Mouse (Mus musculus) brain, embryonic 18.5 days (tissue): ENCODE data around the gene Olfr691.
"Not testable (repeated sequence)": the region's sequence is repeated elsewhere in the genome, so short reads cannot be mapped to it uniquely, and the experiment has no call there.

Source experiments
- DNase-seq: peaks from one replicate; pipeline ENCODE4 v3.0.0-alpha.2; 2012; ENCODE audit warnings: low read depth, low spot score

The Olfr691 gene

GRCm38 (mm10) chr7:105342170-105342569 lies at the start of gene Olfr691:
Gene Olfr691 (minus strand): TSS chr7:105342270.
- no peak for DNase-seq

- no peak for DNase-seq
Measured at GRCm38 (mm10) chr7:105390236-105390635, 48.2 kb upstream of the Olfr691 start.

DNA sequence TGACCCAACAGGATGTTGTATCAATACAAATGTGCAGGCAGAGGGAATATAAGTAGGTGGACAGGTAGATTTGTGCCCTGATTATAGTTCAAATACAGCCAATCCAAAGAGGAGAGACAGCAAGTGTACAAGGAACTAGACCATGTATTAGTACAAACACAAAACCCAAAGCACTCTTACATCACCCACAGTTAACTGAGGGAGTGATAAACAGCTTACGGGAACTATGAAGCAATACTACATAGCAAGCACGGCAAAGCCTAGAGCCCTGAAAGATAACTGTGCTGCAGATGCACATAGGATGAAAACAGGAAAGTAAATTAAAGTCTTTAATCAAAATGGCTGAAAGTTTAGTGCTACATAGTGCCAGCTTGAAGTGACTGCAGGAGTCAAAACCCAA lies 45.6 kb upstream of the Olfr691 start:
- no peak for DNase-seq

DNA sequence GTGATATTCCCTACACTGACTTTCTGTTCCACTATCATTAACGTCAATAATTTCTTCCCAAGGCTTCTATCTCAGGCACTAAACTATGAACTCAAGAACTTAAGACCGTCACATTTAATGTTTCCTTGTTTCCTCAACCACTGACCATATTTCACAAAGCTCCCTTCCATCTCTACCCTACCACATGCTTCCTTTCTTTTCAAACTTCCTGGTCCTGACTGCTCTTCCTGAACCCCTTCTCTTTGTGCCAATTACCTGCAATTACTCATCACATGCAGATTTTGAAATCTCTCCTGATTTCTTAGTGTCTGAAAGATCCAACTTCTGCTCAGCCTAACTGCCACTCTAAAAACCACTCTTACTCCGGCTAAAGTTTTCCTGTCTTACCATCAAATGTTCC lies 38.3 kb upstream of the Olfr691 start:
- no peak for DNase-seq

GRCm38 (mm10) chr7:105374866-105375265 lies 32.8 kb upstream of the Olfr691 start, which contains the start of gene Gm5901:
Gene Gm5901 (plus strand): TSS chr7:105375038.
- no peak for DNase-seq

GRCm38 (mm10) chr7:105373976-105374375 lies 31.9 kb upstream of the Olfr691 start:
- no peak for DNase-seq

GRCm38 (mm10) chr7:105373509-105373908 lies 31.4 kb upstream of the Olfr691 start:
- DNase-seq: no peak

GRCm38 (mm10) chr7:105372912-105373311 lies 30.8 kb upstream of the Olfr691 start:
- no peak for DNase-seq

DNA sequence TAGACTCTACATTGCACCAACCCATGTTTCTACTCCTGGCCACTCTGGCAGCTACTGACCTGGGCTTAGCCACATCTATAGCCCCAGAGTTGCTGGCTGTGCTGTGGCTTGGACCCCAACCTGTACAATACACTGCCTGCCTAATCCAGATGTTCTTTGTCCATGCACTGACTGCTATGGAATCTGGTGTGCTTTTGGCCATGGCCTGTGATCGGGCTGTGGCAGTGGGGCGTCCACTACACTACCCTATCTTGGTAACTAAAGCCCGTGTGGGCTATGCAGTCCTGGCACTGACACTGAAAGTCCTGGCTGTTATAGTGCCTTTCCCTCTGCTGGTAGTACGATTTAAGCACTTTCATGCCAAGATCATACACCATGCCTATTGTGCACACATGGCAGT lies 26.5 kb upstream of the Olfr691 start:
- no peak for DNase-seq

DNA sequence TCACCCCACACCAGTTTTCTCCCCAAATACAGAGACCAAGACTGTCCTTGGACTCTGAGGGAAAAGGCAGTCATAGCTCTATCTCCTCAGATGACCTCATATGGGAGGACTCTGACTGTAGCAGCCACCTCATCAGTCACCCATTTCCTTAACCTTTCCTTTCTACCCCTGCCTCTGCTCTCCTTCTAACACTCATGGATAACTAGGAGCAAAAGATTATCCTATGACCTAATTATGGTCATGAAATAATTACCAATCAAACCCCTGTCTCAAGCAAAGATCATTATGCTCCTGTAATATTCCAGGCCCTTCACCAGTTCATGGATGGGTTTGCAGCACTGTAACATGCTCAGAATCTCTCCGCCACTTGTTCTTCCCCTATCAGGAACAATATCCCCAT lies 25.9 kb upstream of the Olfr691 start, which contains the start of gene Olfr692:
Gene Olfr692 (plus strand): TSS at position 301 of the 400 bp plus-strand sequence.
- DNase-seq: no peak

GRCm38 (mm10) chr7:105367268-105367667 lies 25.2 kb upstream of the Olfr691 start:
- DNase-seq: no peak

DNA sequence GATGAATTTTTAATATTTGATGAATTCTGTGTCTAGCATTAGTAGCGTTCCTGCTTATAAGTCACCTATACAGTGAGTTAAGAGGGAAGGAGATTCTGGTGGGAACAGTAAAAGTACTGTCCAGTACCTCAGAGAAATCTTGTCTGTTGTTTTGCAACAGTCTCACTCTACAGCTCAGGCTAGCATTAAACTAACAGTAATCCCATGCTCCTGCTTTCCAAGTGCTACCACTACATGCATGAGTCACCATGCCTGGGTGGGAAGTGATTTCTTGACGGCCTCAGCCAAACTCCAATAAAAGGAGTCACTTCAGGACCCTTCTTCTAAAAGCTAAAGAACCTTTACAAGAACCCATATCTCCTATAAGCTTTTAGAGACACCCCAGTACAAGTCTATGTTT lies 19.6 kb upstream of the Olfr691 start:
- no peak for DNase-seq

DNA sequence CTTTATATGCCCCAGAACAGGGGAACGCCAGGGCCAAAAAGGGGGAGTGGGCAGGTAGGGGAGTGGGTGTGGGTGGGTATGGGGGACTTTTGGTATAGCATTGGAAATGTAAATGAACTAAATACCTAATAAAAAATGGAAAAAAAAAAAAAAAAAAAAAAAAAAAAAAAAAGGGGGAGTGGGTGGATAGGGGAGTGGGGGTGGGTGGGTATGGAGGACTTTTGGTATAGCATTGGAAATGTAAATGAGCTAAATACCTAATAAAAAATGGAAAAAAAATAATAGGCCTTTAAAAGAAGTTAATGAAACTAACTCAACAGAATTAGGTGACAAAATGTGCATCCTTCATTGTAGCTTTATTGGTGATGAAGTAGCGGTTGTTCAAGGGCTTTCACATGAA lies 14.4 kb upstream of the Olfr691 start:
- not testable (repeated sequence) for DNase-seq

- DNase-seq: not testable (repeated sequence)
Measured at GRCm38 (mm10) chr7:105356064-105356463, 14.0 kb upstream of the Olfr691 start.

- DNase-seq: no peak
Measured at GRCm38 (mm10) chr7:105342752-105343151, 682 bp upstream of the Olfr691 start.

- no peak for DNase-seq
Measured at GRCm38 (mm10) chr7:105334004-105334403, 8.1 kb downstream of the Olfr691 start, which contains the start of gene Olfr690. Gene Olfr690 (minus strand): TSS chr7:105334104.

GRCm38 (mm10) chr7:105325302-105325701 lies 16.8 kb downstream of the Olfr691 start:
- no peak for DNase-seq

DNA sequence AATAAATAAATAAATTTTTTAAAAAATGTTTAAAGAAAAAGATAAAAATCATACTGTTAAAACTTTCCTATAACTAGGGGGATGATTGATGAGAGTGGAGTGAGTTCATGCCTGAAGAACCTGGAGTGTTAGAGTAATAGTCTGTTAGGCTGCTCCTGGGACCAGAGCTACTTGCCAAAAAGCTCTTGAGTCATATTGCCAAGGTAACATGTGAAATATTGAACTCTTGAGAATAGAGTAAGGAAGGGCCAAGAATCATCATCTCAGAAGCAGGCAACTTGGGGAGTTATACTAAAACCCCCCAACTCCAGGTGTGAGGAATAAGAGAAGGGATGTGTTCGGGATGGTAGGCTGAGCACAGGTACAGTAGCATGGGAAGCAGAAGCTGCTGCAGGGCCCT lies 31.2 kb downstream of the Olfr691 start, which contains the start of gene Olfr689:
Gene Olfr689 (plus strand): TSS at position 301 of the 400 bp plus-strand sequence.
- DNase-seq: no peak

DNA sequence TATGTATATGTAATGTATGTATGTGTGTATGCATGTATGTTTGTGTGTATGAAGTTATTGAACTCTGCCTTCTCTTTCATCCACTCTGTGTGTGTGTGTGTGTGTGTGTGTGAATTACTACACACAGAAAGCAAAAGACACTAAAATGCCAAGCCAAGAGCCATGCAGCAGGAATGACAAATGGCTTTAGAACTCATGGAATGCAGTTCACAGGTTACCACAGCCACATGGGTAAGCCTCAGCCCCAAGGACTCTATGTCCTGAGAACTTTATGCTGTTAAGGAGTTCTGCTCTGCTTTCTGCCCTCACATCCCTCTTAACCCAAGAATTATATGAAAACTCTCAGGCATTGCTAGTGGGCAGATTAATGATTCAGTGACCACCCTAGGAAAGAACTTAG lies 52.0 kb downstream of the Olfr691 start:
- no peak for DNase-seq

GRCm38 (mm10) chr7:105287795-105288194 lies 54.3 kb downstream of the Olfr691 start, which contains the start of gene Olfr688:
Gene Olfr688 (plus strand): TSS chr7:105288095.
- no peak for DNase-seq
